Mouse (Mus musculus) heart, embryonic 14.5 days (tissue): ENCODE data around the gene 5031439G07Rik. TPM values are rescaled to one million over a fixed set of nuclear protein-coding genes. Genes with fewer than 3 reads are reported as not detected.

Experiments
- ATAC-seq: fragments of 200-750 bp; cut with Nextera tagmentation; 2 replicates; pipeline ENCODE4 v1.8.0; 2017; ENCODE audit warnings: low read depth, moderate TSS enrichment; ENCODE audit not compliant: insufficient number of reproducible peaks, insufficient read depth, low FRiP score
- H3K27ac ChIP-seq, 2 experiments: fragments of 200-500 bp in 1 of 2; fragments of 300-500 bp in 1 of 2; sonication (generic) in 1 of 2; replicated peaks in 1 of 2; 2 replicates each; pipeline ENCODE4 v1.5.1; 2012 to 2014; ENCODE audit warnings: low read depth in 2 of 2, low read length in 2 of 2, control low read depth in 1 of 2, mild to moderate bottlenecking in 1 of 2, mixed read lengths in 1 of 2; ENCODE audit not compliant: control insufficient read depth in 1 of 2, insufficient read depth in 1 of 2
- H3K27me3 ChIP-seq: fragments of 300-500 bp; sonication (generic); 2 replicates; pipeline ENCODE4 v1.6.1; 2014; ENCODE audit warnings: mild to moderate bottlenecking, low read length, control low read depth; ENCODE audit not compliant: control insufficient read depth, insufficient read depth
- H3K36me3 ChIP-seq: fragments of 300-500 bp; sonication (generic); 2 replicates; pipeline ENCODE4 v1.6.1; 2014; ENCODE audit warnings: mild to moderate bottlenecking, control low read depth, low read length, mixed read lengths; ENCODE audit not compliant: control insufficient read depth, insufficient read depth
- H3K4me1 ChIP-seq, 2 experiments: fragments of 200-500 bp in 1 of 2; fragments of 300-500 bp in 1 of 2; sonication (generic) in 1 of 2; 2 replicates each; pipeline ENCODE4 v1.6.1; 2012 to 2014; ENCODE audit warnings: low read length in 2 of 2, control low read depth in 1 of 2, mixed read lengths in 1 of 2; ENCODE audit not compliant: control insufficient read depth in 2 of 2, insufficient read depth in 2 of 2
- H3K4me2 ChIP-seq: fragments of 300-500 bp; sonication (generic); 2 replicates; pipeline ENCODE4 v1.6.1; 2014; ENCODE audit warnings: mild to moderate bottlenecking, low read length
- H3K4me3 ChIP-seq, 2 experiments: fragments of 200-500 bp in 1 of 2; fragments of 300-500 bp in 1 of 2; sonication (generic) in 1 of 2; 2 replicates each; pipeline ENCODE4 v1.5.1; 2012 to 2014; ENCODE audit warnings: low read length in 2 of 2, mild to moderate bottlenecking in 2 of 2, control low read depth in 1 of 2, low read depth in 1 of 2, moderate library complexity in 1 of 2; ENCODE audit not compliant: control insufficient read depth in 1 of 2, insufficient read depth in 1 of 2
- H3K9ac ChIP-seq: fragments of 300-500 bp; sonication (generic); 2 replicates; pipeline ENCODE4 v1.6.1; 2014; ENCODE audit warnings: mild to moderate bottlenecking, low read length
- H3K9me3 ChIP-seq: fragments of 300-500 bp; sonication (generic); 2 replicates; pipeline ENCODE4 v1.6.1; 2016; ENCODE audit warnings: low read length, control low read depth; ENCODE audit not compliant: control insufficient read depth
- WGBS: fragments of 180-500 bp; shearing (Covaris S2); extraction: QIAGEN DNeasy Blood & Tissue Kit; methylation state at CpG from one replicate; pipeline ENCODE4 v1.1.7; 2014; 5-methylcytosine and 5-hydroxymethylcytosine counted together
- polyA plus RNA-seq: library from polyadenylated mRNA; unstranded; fragments of >200 nt; fragmentation: Nextera tagmentation; extraction: Ambion mirVana; gene quantifications from 2 replicates; pipeline ENCODE4 v1.2.1, GENCODE M21; 2014

Gene 5031439G07Rik
- polyA plus RNA-seq, 1 experiment from 2014 or later, result 9.9 TPM

DNA sequence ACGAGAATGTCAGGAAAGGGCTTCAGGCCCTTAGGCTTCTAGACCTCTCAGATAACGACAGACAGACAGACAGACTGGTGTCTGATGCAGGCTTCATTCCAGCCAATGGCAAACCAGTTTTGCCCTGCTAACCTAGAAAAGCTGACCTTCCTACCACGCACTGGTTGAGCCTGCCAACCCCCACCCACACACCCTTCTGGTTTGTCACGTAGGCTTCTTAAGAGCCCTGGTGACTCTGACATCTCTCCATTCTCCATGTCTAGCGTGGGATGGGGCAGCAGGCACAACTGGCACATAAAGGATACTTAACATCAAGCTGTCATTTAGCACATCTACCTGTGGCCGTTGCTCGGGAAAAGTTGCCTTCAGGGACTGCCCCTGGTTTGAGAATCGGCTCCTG, 21.3 kb upstream of the 5031439G07Rik start:
- H3K9ac ChIP-seq, result no peak overlapping the region
- H3K27me3 ChIP-seq, result no peaks in the 10 kb centered on the region
- no peak overlapping the region for H3K27ac ChIP-seq
- ATAC-seq, result no peak
- H3K36me3 ChIP-seq, result no peaks in the 10 kb centered on the region
- H3K4me1 ChIP-seq, result peaks cover 12 to 14% of the 10 kb centered on the region in 2 experiments
- WGBS, result 52% methylated on average over 8 of the region's 8 CpGs
- H3K4me3 ChIP-seq, result no peak overlapping the region
- H3K9me3 ChIP-seq, result no peaks in the 10 kb centered on the region
- no peak overlapping the region for H3K4me2 ChIP-seq

DNA sequence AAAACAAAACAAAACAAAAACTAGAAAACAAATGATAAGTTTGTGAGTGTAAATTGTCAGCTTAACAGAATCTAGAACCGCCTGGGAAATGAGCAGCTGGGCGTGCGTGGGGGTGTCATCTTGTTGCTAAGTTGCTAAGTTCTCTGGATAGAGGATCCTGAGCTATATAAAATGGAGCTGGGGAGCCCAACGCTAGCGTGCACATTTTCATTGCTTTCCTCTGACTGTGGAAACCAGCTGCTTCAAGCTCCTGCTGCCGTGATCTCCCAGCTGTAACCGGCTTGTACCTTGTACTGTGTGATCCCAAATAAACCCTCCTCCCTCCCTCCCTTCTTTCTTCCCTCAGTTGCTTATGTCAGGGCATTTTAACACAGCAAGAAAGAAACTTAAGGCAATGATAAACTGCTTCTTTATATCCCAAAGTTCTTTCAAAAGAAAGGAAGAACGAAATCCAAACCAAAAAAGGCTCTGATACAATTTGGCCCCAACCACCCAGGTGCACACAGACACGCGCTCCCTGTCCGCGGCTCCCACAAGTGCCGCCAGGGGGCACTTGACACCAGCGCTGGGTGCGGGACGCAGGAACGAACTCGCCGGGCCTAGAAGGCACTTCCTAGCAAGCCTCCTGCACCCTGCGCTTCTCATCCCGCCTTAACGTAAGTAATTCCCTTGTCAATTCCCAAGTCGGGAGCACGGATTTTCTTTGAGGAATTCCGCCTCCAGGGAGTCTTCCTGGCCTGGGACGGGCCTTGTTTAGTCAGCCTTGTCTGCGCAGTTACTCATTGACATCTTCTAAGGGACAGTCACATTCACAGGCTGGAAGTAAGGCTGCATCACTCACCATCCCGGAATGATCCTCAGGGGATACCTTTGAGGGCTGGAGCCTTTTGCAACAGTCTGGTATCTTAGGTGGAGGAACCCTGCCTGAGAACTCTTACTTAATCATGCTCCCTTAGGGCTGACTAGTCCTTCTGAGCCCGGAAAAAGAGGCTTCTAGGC, 12.9 kb upstream of the 5031439G07Rik start:
- Histone ChIP-seq H3K27ac (no peak overlapping the region), H3K9ac (no peak overlapping the region), H3K4me1 (peaks cover 0 to 5% of the 10 kb centered on the region in 2 experiments; a peak in 1 of 4 replicates), H3K4me2 (no peak overlapping the region), H3K36me3 (no peaks in the 10 kb centered on the region), H3K9me3 (no peaks in the 10 kb centered on the region), H3K27me3 (no peaks in the 10 kb centered on the region), H3K4me3 (no peak overlapping the region)
- 18% methylated on average over 29 of the region's 29 CpGs for WGBS
- peak; percentile 62; the same call in 1 of the 2 replicates for ATAC-seq

GRCm38 (mm10) chr15:84999911-85000310, 11.6 kb upstream of the 5031439G07Rik start:
- Histone ChIP-seq H3K4me2 (no peak overlapping the region), H3K27ac (no peak overlapping the region), H3K4me3 (no peak overlapping the region), H3K27me3 (no peaks in the 10 kb centered on the region), H3K9ac (no peak overlapping the region), H3K36me3 (no peaks in the 10 kb centered on the region), H3K9me3 (no peaks in the 10 kb centered on the region), H3K4me1 (peaks cover 0 to 2% of the 10 kb centered on the region in 2 experiments; a peak in 1 of 4 replicates)
- 58% methylated on average over 7 of the region's 7 CpGs for WGBS
- no peak for ATAC-seq

DNA sequence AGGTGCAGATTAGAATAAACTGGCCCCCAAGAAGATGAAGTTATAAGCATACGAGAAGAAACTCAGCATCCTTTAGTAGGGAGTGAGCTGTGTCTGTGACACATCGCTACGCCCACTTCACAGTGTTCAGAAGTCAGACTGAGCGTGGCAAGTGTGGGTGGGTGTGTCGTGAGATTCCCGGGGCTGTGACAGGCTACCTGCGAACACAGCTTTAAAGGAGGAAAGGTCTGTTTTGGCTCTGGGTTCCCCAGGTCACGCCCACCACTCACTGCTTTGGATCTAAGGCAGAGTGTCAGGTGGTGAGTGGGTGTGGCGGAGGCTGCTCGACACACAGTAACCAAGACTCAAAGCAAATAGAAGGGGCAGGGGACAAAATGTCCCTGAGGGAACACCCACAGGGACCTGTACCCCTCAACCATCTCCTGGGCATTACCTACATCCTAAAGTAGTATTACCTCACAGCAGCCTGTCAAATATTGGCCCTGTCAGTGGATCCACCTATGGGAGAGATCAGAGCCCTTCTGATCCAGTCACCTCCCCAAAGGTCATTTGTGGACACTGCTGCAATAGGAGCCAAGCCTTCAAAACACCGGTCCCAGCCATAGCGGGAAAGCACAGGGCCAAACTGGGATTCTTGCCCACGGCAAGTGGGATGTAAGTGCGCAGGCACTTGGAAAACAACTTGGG, 9.6 kb upstream of the 5031439G07Rik start:
- no peak overlapping the region for H3K27ac ChIP-seq
- no peaks in the 10 kb centered on the region for H3K36me3 ChIP-seq
- ATAC-seq, result no peak
- H3K27me3 ChIP-seq, result no peaks in the 10 kb centered on the region
- WGBS, result 65% methylated on average over 14 of the region's 14 CpGs
- H3K4me3 ChIP-seq, result no peak overlapping the region
- no peak overlapping the region for H3K9ac ChIP-seq
- no peak overlapping the region for H3K4me2 ChIP-seq
- H3K9me3 ChIP-seq, result no peaks in the 10 kb centered on the region
- H3K4me1 ChIP-seq, result peaks cover 0 to 2% of the 10 kb centered on the region in 2 experiments; a peak in 1 of 4 replicates

- Histone ChIP-seq H3K27ac (no peak overlapping the region), H3K4me2 (no peak overlapping the region), H3K36me3 (no peaks in the 10 kb centered on the region), H3K9me3 (no peaks in the 10 kb centered on the region), H3K27me3 (no peaks in the 10 kb centered on the region), H3K4me3 (no peak overlapping the region), H3K4me1 (no peaks in the 10 kb centered on the region), H3K9ac (no peak overlapping the region)
- no peak for ATAC-seq
- 9% methylated on average over 1 of the region's 1 CpGs for WGBS
Observed at GRCm38 (mm10) chr15:84995967-84996366, 7.6 kb upstream of the 5031439G07Rik start.

- Histone ChIP-seq H3K27ac (no peak overlapping the region), H3K9me3 (no peaks in the 10 kb centered on the region), H3K4me1 (no peaks in the 10 kb centered on the region), H3K4me3 (no peak overlapping the region), H3K4me2 (no peak overlapping the region), H3K27me3 (no peaks in the 10 kb centered on the region), H3K9ac (no peak overlapping the region), H3K36me3 (no peaks in the 10 kb centered on the region)
- WGBS, result 22% methylated on average over 6 of the region's 6 CpGs
- ATAC-seq, result no peak
Observed at GRCm38 (mm10) chr15:84995041-84995440, 6.7 kb upstream of the 5031439G07Rik start.

DNA sequence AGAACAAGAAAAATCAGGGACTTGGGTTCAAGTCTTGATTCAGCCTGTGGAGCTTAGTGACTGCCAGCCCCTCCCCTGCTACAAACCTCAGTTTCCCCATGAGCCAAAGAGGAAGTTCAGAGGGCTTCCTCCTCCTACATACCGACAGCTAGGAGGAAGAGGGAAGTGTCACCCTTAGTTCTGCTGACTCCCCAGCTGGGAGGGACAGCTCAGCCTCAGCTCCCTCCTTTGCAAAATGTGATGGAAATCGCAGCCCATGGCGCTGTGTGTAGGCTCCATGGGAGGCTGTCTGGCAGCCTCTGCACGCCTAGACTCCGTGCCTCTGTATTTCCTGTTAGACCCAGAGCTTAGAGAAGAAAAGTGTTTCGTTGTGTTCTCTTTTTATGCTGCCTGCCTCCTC, 6.1 kb upstream of the 5031439G07Rik start:
- WGBS, result 19% methylated on average over 6 of the region's 6 CpGs
- ATAC-seq, result no peak
- H3K4me3 ChIP-seq, result no peak overlapping the region
- H3K27me3 ChIP-seq, result no peaks in the 10 kb centered on the region
- H3K4me2 ChIP-seq, result no peak overlapping the region
- H3K27ac ChIP-seq, result no peak overlapping the region
- no peaks in the 10 kb centered on the region for H3K9me3 ChIP-seq
- H3K36me3 ChIP-seq, result no peaks in the 10 kb centered on the region
- H3K4me1 ChIP-seq, result no peaks in the 10 kb centered on the region
- H3K9ac ChIP-seq, result no peak overlapping the region
